Comparison of ENCODE assay signal across 13 mouse cellular contexts in genomic region chr1:194587956-194588668, GRCm38 (mm10). TPM values are rescaled to one million over a fixed set of nuclear protein-coding genes. Genes with fewer than 3 reads are reported as not detected.
DNase-seq lines count a peak whose midpoint lies in the region; ATAC-seq and TF ChIP-seq lines count a peak whose summit lies in the region.
"Had no signal": no experiment of that assay in that cellular context is flagged by ENCODE, and none has a peak within 500 bp of the region (broad histone marks: within the 10 kb centered on the region; RNA-seq: fewer than 3 reads in every experiment).

No protein-coding gene starts in this region.

- TF ChIP-seq CTCF in forebrain, postnatal 0 days (IDR thresholded peaks at IDR 0.05; ENCODE audit: low read depth), result no peak
- TF ChIP-seq CTCF in lung, embryonic 14.5 days (IDR thresholded peaks at IDR 0.05; ENCODE audit: low read depth), result no peak
- TF ChIP-seq CTCF in brain, embryonic 14.5 days (IDR thresholded peaks at IDR 0.05; ENCODE audit: borderline replicate concordance, extremely low read depth, insufficient read depth, insufficient read length), result no peak

- no peak overlapping the region for H3K4me3 ChIP-seq in forebrain, embryonic 13.5 days
- H3K4me3 ChIP-seq in forebrain, postnatal 0 days (ENCODE audit: low read depth, low read length), result no peak overlapping the region
- H3K4me3 ChIP-seq in lung, embryonic 14.5 days (ENCODE audit: low read depth, low read length), result no peak overlapping the region
- H3K4me3 ChIP-seq in forebrain, embryonic 15.5 days, result no peak overlapping the region
- H3K4me3 ChIP-seq: heart, embryonic 15.5 days; stomach, embryonic 15.5 days had no signal

- peaks cover 37% of the 10 kb centered on the region for H3K4me1 ChIP-seq in forebrain, embryonic 13.5 days
- no peaks in the 10 kb centered on the region for H3K4me1 ChIP-seq in forebrain, postnatal 0 days (ENCODE audit: insufficient read depth)
- H3K4me1 ChIP-seq in lung, embryonic 14.5 days (ENCODE audit: insufficient read depth), result peaks cover 19% of the 10 kb centered on the region
- H3K4me1 ChIP-seq in forebrain, embryonic 15.5 days, result peaks cover 26% of the 10 kb centered on the region
- H3K4me1 ChIP-seq: stomach, embryonic 15.5 days had no signal

- H3K36me3 ChIP-seq in forebrain, embryonic 13.5 days (ENCODE audit: poor library complexity, severe bottlenecking), result no peaks in the 10 kb centered on the region
- no peaks in the 10 kb centered on the region for H3K36me3 ChIP-seq in forebrain, postnatal 0 days (ENCODE audit: insufficient read depth)
- no peaks in the 10 kb centered on the region for H3K36me3 ChIP-seq in lung, embryonic 14.5 days (ENCODE audit: insufficient read depth)
- H3K36me3 ChIP-seq in forebrain, embryonic 15.5 days, result no peaks in the 10 kb centered on the region
- H3K36me3 ChIP-seq: G1E; heart, embryonic 15.5 days; stomach, embryonic 15.5 days had no signal

- no peaks in the 10 kb centered on the region for H3K27me3 ChIP-seq in forebrain, embryonic 13.5 days
- H3K27me3 ChIP-seq in forebrain, postnatal 0 days (ENCODE audit: insufficient read depth, low read length), result no peaks in the 10 kb centered on the region
- no peaks in the 10 kb centered on the region for H3K27me3 ChIP-seq in lung, embryonic 14.5 days (ENCODE audit: insufficient read depth, low read length)
- no peaks in the 10 kb centered on the region for H3K27me3 ChIP-seq in forebrain, embryonic 15.5 days
- H3K27me3 ChIP-seq: heart, embryonic 15.5 days; stomach, embryonic 15.5 days had no signal

- no peaks in the 10 kb centered on the region for H3K9me3 ChIP-seq in forebrain, embryonic 13.5 days (replicated peaks)
- H3K9me3 ChIP-seq in forebrain, postnatal 0 days (ENCODE audit: low read length), result no peaks in the 10 kb centered on the region
- no peaks in the 10 kb centered on the region for H3K9me3 ChIP-seq in lung, embryonic 14.5 days (ENCODE audit: low read depth, low read length)
- H3K9me3 ChIP-seq in forebrain, embryonic 15.5 days, result no peaks in the 10 kb centered on the region
- H3K9me3 ChIP-seq: G1E; heart, embryonic 15.5 days; stomach, embryonic 15.5 days had no signal

- TF ChIP-seq POLR2A in brain, embryonic 14.5 days (IDR thresholded peaks at IDR 0.05; ENCODE audit: borderline replicate concordance, extremely low read depth, insufficient read depth, insufficient read length, poor library complexity, severe bottlenecking), result no peak

- ATAC-seq in forebrain, embryonic 13.5 days, result peak; percentile 22; the same call in 1 of the 2 replicates
- ATAC-seq in forebrain, postnatal 0 days, result no peak
- peak; percentile 84 for ATAC-seq in lung, embryonic 14.5 days (ENCODE audit: insufficient read depth)
- no peak; the same call in 1 of the 2 replicates for ATAC-seq in forebrain, embryonic 15.5 days (replicated peaks)
- no peak for ATAC-seq in frontal cortex, adult (ENCODE audit: low TSS enrichment)

- WGBS in forebrain, embryonic 13.5 days, result 8% methylated on average over 1 of the region's 1 CpGs
- 7% methylated on average over 1 of the region's 1 CpGs for WGBS in forebrain, postnatal 0 days
- 13% methylated on average over 1 of the region's 1 CpGs for whole genome bisulfite sequencing in lung, embryonic 14.5 days
- 4% methylated on average over 1 of the region's 1 CpGs for WGBS in forebrain, embryonic 15.5 days

- no peak for DNase-seq in forebrain, postnatal 0 days
- DNase-seq in lung, embryonic 14.5 days, result peak; percentile 90
- no peak for DNase-seq in lung, adult 18-20 months
- DNase-seq in brain, embryonic 14.5 days (ENCODE audit: low read depth), result peak; percentile 80
- DNase-seq in right cerebral cortex, adult 18-20 months, result no peak
- DNase-seq: retina, postnatal 1 day had no signal

- H3K27ac ChIP-seq in forebrain, embryonic 13.5 days, result peak overlapping the region; percentile 89
- no peak overlapping the region for H3K27ac ChIP-seq in forebrain, postnatal 0 days (ENCODE audit: low read depth, low read length)
- H3K27ac ChIP-seq in lung, embryonic 14.5 days (ENCODE audit: low read depth), result peak overlapping the region; percentile 48
- peak overlapping the region; percentile 83 for H3K27ac ChIP-seq in forebrain, embryonic 15.5 days (replicated peaks)
- H3K27ac ChIP-seq: liver, embryonic 14.5 days; stomach, embryonic 15.5 days had no signal

- H3K9ac ChIP-seq in forebrain, embryonic 13.5 days, result no peak overlapping the region
- H3K9ac ChIP-seq in forebrain, postnatal 0 days, result no peak overlapping the region
- H3K9ac ChIP-seq in lung, embryonic 14.5 days, result no peak overlapping the region
- no peak overlapping the region for H3K9ac ChIP-seq in forebrain, embryonic 15.5 days (replicated peaks)
- H3K9ac ChIP-seq: heart, embryonic 15.5 days; liver, embryonic 14.5 days; stomach, embryonic 15.5 days had no signal

- H3K4me2 ChIP-seq in forebrain, embryonic 13.5 days, result no peak overlapping the region
- no peak overlapping the region for H3K4me2 ChIP-seq in forebrain, postnatal 0 days (ENCODE audit: low read depth)
- no peak overlapping the region for H3K4me2 ChIP-seq in lung, embryonic 14.5 days
- H3K4me2 ChIP-seq in forebrain, embryonic 15.5 days (replicated peaks), result no peak overlapping the region
- H3K4me2 ChIP-seq: heart, embryonic 15.5 days; stomach, embryonic 15.5 days had no signal

RNA-seq across cellular contexts. Expression of gene Plxna2, which starts 29.9 kb away (rescaled TPM):
- polyA plus RNA-seq in forebrain, embryonic 13.5 days (2015; fragmentation: Nextera tagmentation; extraction: Ambion mirVana), result 46.9 and 55.8 TPM in 2 replicates
- total RNA-seq in forebrain, postnatal 0 days (2014; rRNA removed), result 69.3 and 83.6 TPM in 2 replicates
- polyA plus RNA-seq in forebrain, postnatal 0 days (2015; fragmentation: Nextera tagmentation; extraction: Ambion mirVana), result 14.5 and 18.6 TPM in 2 replicates
- polyA plus RNA-seq in lung, embryonic 14.5 days (2014; fragmentation: Nextera tagmentation; extraction: Ambion mirVana), result 9.8 and 10.1 TPM in 2 replicates
- 60.3 and 66.5 TPM in 2 replicates for polyA plus RNA-seq in brain, embryonic 14.5 days (2012; rRNA removed)
- polyA plus RNA-seq in forebrain, embryonic 15.5 days (2015; fragmentation: Nextera tagmentation; extraction: Ambion mirVana), result 72.1 and 78.3 TPM in 2 replicates
- polyA plus RNA-seq: G1E had no signal

Comparison
In these comparisons a context has a peak if more than half of its experiments do, and no peak if none do; other contexts are left out.
1. ATAC-seq: peak in forebrain, embryonic 13.5 days (single experiment) and lung, embryonic 14.5 days (single experiment); none in forebrain, postnatal 0 days (single experiment), forebrain, embryonic 15.5 days (single experiment) and frontal cortex, adult (single experiment).
2. DNase-seq: peak in lung, embryonic 14.5 days (single experiment) and brain, embryonic 14.5 days (single experiment); none in forebrain, postnatal 0 days (single experiment), lung, adult 18-20 months (0 of 2) and right cerebral cortex, adult 18-20 months (single experiment).